Mouse (Mus musculus) G1E (cell line): ENCODE data around the gene Nxnl2. TPM values are rescaled to one million over a fixed set of nuclear protein-coding genes. Genes with fewer than 3 reads are reported as not detected.
A peak's percentile ranks its signal among the peaks of the same experiment; 100 is the strongest.

Experiments used
- ATAC-seq: 2 replicates; pipeline ENCODE4 v1.8.0; 2016; ENCODE audit warnings: mild to moderate bottlenecking; ENCODE audit not compliant: insufficient number of reproducible peaks, poor library complexity, low FRiP score, severe bottlenecking; ENCODE audit errors: extremely low read depth
- DNase-seq: peaks from one replicate; pipeline ENCODE4 v3.0.0; 2012; ENCODE audit warnings: low spot score
- H3K27me3 ChIP-seq: 2 replicates; pipeline ENCODE4 v1.6.1; 2012; ENCODE audit warnings: mild to moderate bottlenecking, low read length, inconsistent platforms; ENCODE audit not compliant: insufficient read depth
- H3K36me3 ChIP-seq: replicated peaks from 2 replicates; pipeline ENCODE3; 2012; ENCODE audit warnings: mild to moderate bottlenecking, inconsistent platforms
- H3K4me1 ChIP-seq: 2 replicates; pipeline ENCODE4 v1.6.1; 2012; ENCODE audit warnings: low read depth, low read length, inconsistent platforms, mixed read lengths; ENCODE audit not compliant: insufficient read depth
- H3K4me3 ChIP-seq: 2 replicates; pipeline ENCODE4 v1.5.1; 2012; ENCODE audit warnings: low read depth, mild to moderate bottlenecking, inconsistent platforms, low read length, moderate library complexity, mixed read lengths
- H3K9me3 ChIP-seq: replicated peaks from 2 replicates; pipeline ENCODE4 v1.6.1; 2012; ENCODE audit warnings: inconsistent platforms
- CTCF ChIP-seq: IDR thresholded peaks from 2 replicates; pipeline ENCODE4 v1.5.1; 2012; ENCODE audit warnings: low read depth, low read length, inconsistent platforms, mixed read lengths
- GATA1 ChIP-seq: IDR thresholded peaks from 2 replicates; pipeline ENCODE4 v1.6.1; 2012; ENCODE audit warnings: borderline replicate concordance, low read length, inconsistent platforms, mixed read lengths
- GATA2 ChIP-seq: IDR thresholded peaks from 2 replicates; pipeline ENCODE4 v1.6.1; 2012; ENCODE audit warnings: low read depth, low read length, inconsistent platforms, borderline replicate concordance
- POLR2AphosphoS5 ChIP-seq: IDR thresholded peaks from 2 replicates; pipeline ENCODE4 v1.6.1; 2012; ENCODE audit warnings: low read depth, low read length, inconsistent platforms; ENCODE audit not compliant: insufficient replicate concordance
- TAL1 ChIP-seq: conservative IDR thresholded peaks from 2 replicates; pipeline ENCODE4 v1.6.1; 2012; ENCODE audit warnings: low read depth, low read length, inconsistent platforms, mixed read lengths
- polyA plus RNA-seq: library from polyadenylated mRNA; stranded (reverse); fragments of >175 nt; gene quantifications from 2 replicates; pipeline ENCODE4 v1.2.3, GENCODE M21; 2012
- total RNA-seq, 2 experiments: library from RNA; stranded (forward) in 1 of 2; stranded (reverse) in 1 of 2; fragments of 200-1000 nt in 1 of 2; fragments of >200 nt in 1 of 2; fragmentation: Nextera tagmentation in 1 of 2; gene quantifications; 2 replicates each; pipeline ENCODE4 v1.2.3; 2014 to 2017

Nxnl2 gene
- total RNA-seq (2014; fragmentation: Nextera tagmentation) (not detected in 2 replicates), total RNA-seq (2017) (0.05 and 0.12 TPM in 2 replicates), polyA plus RNA-seq (0.04 TPM in 1 of 2 replicates, not detected in the other)

- H3K27me3 ChIP-seq = peaks cover 3% of the 10 kb centered on the region; the same call in 1 of the 2 replicates
- H3K4me1 ChIP-seq = no peaks in the 10 kb centered on the region
- H3K9me3 ChIP-seq = peaks cover 9% of the 10 kb centered on the region
- H3K4me3 ChIP-seq = 0 out of 2 replicates have a peak within 1 kb of the TSS, but pooled peaks have one; percentile 8
- no peak for ATAC-seq
- TF ChIP-seq CTCF (no peak), GATA2 (no peak), POLR2AphosphoS5 (no peak), GATA1 (no peak)
- no peak for DNase-seq
- H3K36me3 ChIP-seq = no peaks in the 10 kb centered on the region
Measured at GRCm38 (mm10) chr13:51170691-51171680, at the start of gene Nxnl2. Gene Nxnl2, plus strand, starts transcription at chr13:51171022.

- Histone ChIP-seq H3K9me3 (no peaks in the 10 kb centered on the region), H3K4me1 (peaks cover 89% of the 10 kb centered on the region), H3K27me3 (no peaks in the 10 kb centered on the region), H3K4me3 (no peak overlapping the region), H3K36me3 (peaks cover 64% of the 10 kb centered on the region)
- DNase-seq = no peak
- no peak for ATAC-seq
- TF ChIP-seq TAL1 (no peak), CTCF (no peak), POLR2AphosphoS5 (no peak), GATA2 (no peak), GATA1 (no peak)
Measured at GRCm38 (mm10) chr13:51121966-51122365, 48.9 kb upstream of the Nxnl2 start.

- peaks cover 68% of the 10 kb centered on the region for H3K36me3 ChIP-seq
- no peak for ATAC-seq
Measured at GRCm38 (mm10) chr13:51122771-51123170, 48.1 kb upstream of the Nxnl2 start.

GRCm38 (mm10) chr13:51125357-51125756 lies 45.5 kb upstream of the Nxnl2 start:
- TF ChIP-seq CTCF (no peak), GATA1 (no peak), TAL1 (no peak), POLR2AphosphoS5 (no peak), GATA2 (no peak)
- Histone ChIP-seq H3K36me3 (peaks cover 77% of the 10 kb centered on the region), H3K4me1 (peaks cover 85% of the 10 kb centered on the region), H3K9me3 (no peaks in the 10 kb centered on the region), H3K27me3 (no peaks in the 10 kb centered on the region), H3K4me3 (no peak overlapping the region)
- DNase-seq (no peak), ATAC-seq (no peak)

More at GRCm38 (mm10) chr13:51122771-51123170, 48.1 kb upstream of the Nxnl2 start:
- Histone ChIP-seq H3K4me1 (peaks cover 93% of the 10 kb centered on the region), H3K4me3 (no peak overlapping the region), H3K27me3 (no peaks in the 10 kb centered on the region), H3K9me3 (no peaks in the 10 kb centered on the region)
- no peak for TF ChIP-seq CTCF
- TF ChIP-seq GATA2 = no peak
- no peak for TF ChIP-seq TAL1
- no peak for TF ChIP-seq GATA1
- TF ChIP-seq POLR2AphosphoS5 = no peak
- DNase-seq = no peak

GRCm38 (mm10) chr13:51127906-51128305 lies 42.9 kb upstream of the Nxnl2 start:
- Histone ChIP-seq H3K9me3 (no peaks in the 10 kb centered on the region), H3K4me1 (peaks cover 68% of the 10 kb centered on the region), H3K36me3 (peaks cover 85% of the 10 kb centered on the region), H3K27me3 (no peaks in the 10 kb centered on the region), H3K4me3 (no peak overlapping the region; the same call in 1 of the 2 replicates)
- ATAC-seq = peak; percentile 23; the same call in 1 of the 2 replicates
- no peak for DNase-seq
- TF ChIP-seq TAL1 (no peak), GATA1 (no peak), POLR2AphosphoS5 (no peak), CTCF (no peak), GATA2 (no peak)

GRCm38 (mm10) chr13:51128417-51128816 lies 42.4 kb upstream of the Nxnl2 start:
- peaks cover 64% of the 10 kb centered on the region for H3K4me1 ChIP-seq
- no peaks in the 10 kb centered on the region for H3K9me3 ChIP-seq
- DNase-seq = no peak
- peaks cover 82% of the 10 kb centered on the region for H3K36me3 ChIP-seq
- TF ChIP-seq GATA1 (no peak), POLR2AphosphoS5 (no peak), TAL1 (no peak), GATA2 (no peak), CTCF (no peak)
- H3K27me3 ChIP-seq = no peaks in the 10 kb centered on the region
- ATAC-seq = no peak
- H3K4me3 ChIP-seq = no peak overlapping the region
